Mouse (Mus musculus) brain, embryonic 14.5 days (tissue): ENCODE measurements around the gene Cdc42.

ENCODE experiments used
- CTCF ChIP-seq: fragments of 200-500 bp; IDR thresholded peaks from 2 replicates; pipeline ENCODE4 v1.5.1; 2012; ENCODE audit warnings: inconsistent platforms, mild to moderate bottlenecking, moderate library complexity, borderline replicate concordance; ENCODE audit not compliant: insufficient read depth, insufficient read length; ENCODE audit errors: extremely low read depth
- POLR2A ChIP-seq: fragments of 200-500 bp; IDR thresholded peaks from 2 replicates; pipeline ENCODE4 v1.6.1; 2012; ENCODE audit warnings: mild to moderate bottlenecking, inconsistent platforms, borderline replicate concordance; ENCODE audit not compliant: poor library complexity, insufficient read depth, insufficient read length, severe bottlenecking; ENCODE audit errors: extremely low read depth

- no peak for TF ChIP-seq CTCF
- TF ChIP-seq POLR2A = no peak
These were observed 67.3 kb downstream of the Cdc42 start for GRCm38 (mm10) chr4:137290250-137290649.
